Mouse (Mus musculus): ENCODE measurements at regions not wholly inside any gene's neighbourhood (a gene's known extent, or its start where the extent isn't known, plus 50 kb on each side); places are given as distances from the start of the nearest gene placed in this dataset.

DNA sequence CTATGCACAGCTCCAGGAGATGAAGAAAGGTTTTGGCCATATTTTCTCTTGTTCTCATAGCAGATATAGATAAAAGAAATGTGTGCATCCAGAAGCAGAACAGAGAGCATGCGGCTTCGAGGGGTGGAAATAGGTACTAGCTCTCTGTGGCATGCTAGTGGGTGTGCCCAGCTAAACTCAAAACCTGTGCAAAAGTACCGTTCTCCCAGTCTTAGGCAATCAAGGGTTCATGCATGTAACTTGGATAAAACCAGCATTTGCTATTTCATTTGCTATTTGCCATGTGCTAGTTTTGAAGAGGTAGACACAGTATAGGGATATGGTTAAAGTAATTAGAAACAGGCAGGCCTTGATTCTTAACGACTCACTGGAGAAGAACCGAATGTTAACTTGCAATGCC lies 317.6 kb upstream of the Zeb2 start:
- H3K36me3 ChIP-seq (ENCODE audit: control insufficient read depth, insufficient read depth): no peaks in the 10 kb centered on the region
- no peaks in the 10 kb centered on the region for H3K27me3 ChIP-seq (ENCODE audit: control insufficient read depth, insufficient read depth, insufficient read length)

DNA sequence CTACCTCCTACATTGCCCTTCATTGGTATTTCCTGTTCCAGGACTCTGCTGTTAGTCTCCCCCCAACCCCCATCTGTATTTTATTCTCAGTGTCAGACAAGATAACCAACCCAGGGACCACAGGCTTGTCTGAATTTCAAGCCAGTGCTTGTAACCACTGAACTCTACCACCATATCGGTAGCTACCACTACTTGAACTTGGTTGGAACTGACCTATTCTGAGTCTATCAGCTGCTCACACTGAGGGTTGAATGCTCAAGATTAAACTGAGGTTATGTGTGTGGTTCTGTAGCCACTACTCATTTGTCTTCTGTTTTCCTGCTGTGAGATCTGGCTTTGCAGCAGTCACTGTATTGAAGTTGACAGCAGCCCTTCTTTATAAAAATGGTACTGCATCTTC lies 317.0 kb upstream of the Zeb2 start:
- Histone ChIP-seq H3K4me2 (ENCODE audit: low read depth) (no peak overlapping the region), H3K4me3 (no peak overlapping the region), H3K36me3 (ENCODE audit: control insufficient read depth, insufficient read depth) (no peaks in the 10 kb centered on the region), H3K79me2 (ENCODE audit: control insufficient read depth, insufficient read depth) (no peaks in the 10 kb centered on the region), H3ac (ENCODE audit: control insufficient read depth, insufficient read length) (no peak overlapping the region), H3K27me3 (ENCODE audit: control insufficient read depth, insufficient read depth, insufficient read length) (no peaks in the 10 kb centered on the region)
- no peak for TF ChIP-seq MAX (IDR thresholded peaks at IDR 0.05; ENCODE audit: low read depth)
- no peak for TF ChIP-seq TCF12 (IDR thresholded peaks at IDR 0.05; ENCODE audit: insufficient read depth, poor library complexity, severe bottlenecking)
- no peak for TF ChIP-seq TCF3 (IDR thresholded peaks at IDR 0.05; ENCODE audit: insufficient read length, low read depth)

More for the DNA sequence above, 317.6 kb upstream of the Zeb2 start:
- Histone ChIP-seq H3K4me3 (no peak overlapping the region), H3K4me2 (ENCODE audit: low read depth) (no peak overlapping the region), H3ac (ENCODE audit: control insufficient read depth, insufficient read length) (no peak overlapping the region), H3K79me2 (ENCODE audit: control insufficient read depth, insufficient read depth) (no peaks in the 10 kb centered on the region)
- TF ChIP-seq USF1 (IDR thresholded peaks at IDR 0.05; ENCODE audit: low read depth): no peak
- no peak for TF ChIP-seq REST (IDR thresholded peaks at IDR 0.05; ENCODE audit: insufficient read depth, insufficient read length)
- no peak for TF ChIP-seq CEBPB (IDR thresholded peaks at IDR 0.05; ENCODE audit: insufficient read depth, poor library complexity, severe bottlenecking)

DNA sequence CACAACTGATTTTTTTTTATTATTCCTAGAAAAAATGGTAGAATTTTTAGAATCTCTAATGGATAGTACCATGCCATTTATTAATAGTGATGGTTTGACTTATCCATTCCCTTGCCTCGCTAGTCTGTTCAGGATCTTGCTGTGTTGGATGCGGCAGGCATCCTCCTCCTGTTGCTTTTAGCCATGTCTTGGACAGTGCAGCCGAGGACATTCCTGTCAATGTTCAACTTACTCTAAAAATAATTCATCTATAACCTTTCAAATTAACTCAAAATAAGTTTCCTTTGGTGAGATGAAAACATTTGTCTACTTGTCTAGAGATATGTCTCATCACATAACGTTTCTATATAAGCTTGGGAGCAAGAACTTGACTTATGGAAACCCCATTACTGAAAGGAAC lies 314.2 kb upstream of the Zeb2 start:
- no peak for TF ChIP-seq E2F4 (IDR thresholded peaks at IDR 0.05; ENCODE audit: insufficient read depth)
- no peak for TF ChIP-seq USF1 (IDR thresholded peaks at IDR 0.05; ENCODE audit: low read depth)
- TF ChIP-seq SRF (IDR thresholded peaks at IDR 0.05; ENCODE audit: control insufficient read depth, insufficient read length, low read depth): no peak
- no peak for TF ChIP-seq POLR2A (IDR thresholded peaks at IDR 0.05; ENCODE audit: insufficient read length, low read depth)
- no peak for TF ChIP-seq MYOD1 (IDR thresholded peaks at IDR 0.05; ENCODE audit: control insufficient read depth in 1 of 3, insufficient read length in 2 of 3, low read depth in 2 of 3)
- TF ChIP-seq REST (IDR thresholded peaks at IDR 0.05; ENCODE audit: insufficient read depth, insufficient read length): no peak
- no peak for TF ChIP-seq TCF12 (IDR thresholded peaks at IDR 0.05; ENCODE audit: insufficient read depth, poor library complexity, severe bottlenecking)
- no peak for TF ChIP-seq CEBPB (IDR thresholded peaks at IDR 0.05; ENCODE audit: insufficient read depth, poor library complexity, severe bottlenecking)
- TF ChIP-seq MAX (IDR thresholded peaks at IDR 0.05; ENCODE audit: low read depth): no peak
- TF ChIP-seq MYOG (IDR thresholded peaks at IDR 0.05; ENCODE audit: control insufficient read depth in 1 of 3, insufficient read depth in 1 of 3, insufficient read length in 2 of 3, low read depth in 2 of 3): no peak
- no peak for TF ChIP-seq POLR2AphosphoS2 (IDR thresholded peaks at IDR 0.05; ENCODE audit: insufficient read length, low read depth)
- no peak overlapping the region for H3K4me3 ChIP-seq

GRCm38 (mm10) chr2:45421774-45422173 lies 304.6 kb upstream of the Zeb2 start:
- H3K4me3 ChIP-seq: no peak overlapping the region
- TF ChIP-seq TCF3 (IDR thresholded peaks at IDR 0.05; ENCODE audit: insufficient read length, low read depth) (no peak), SRF (IDR thresholded peaks at IDR 0.05; ENCODE audit: control insufficient read depth, insufficient read length, low read depth) (no peak), MAX (IDR thresholded peaks at IDR 0.05; ENCODE audit: low read depth) (no peak), POLR2AphosphoS2 (IDR thresholded peaks at IDR 0.05; ENCODE audit: insufficient read length, low read depth) (no peak), USF1 (IDR thresholded peaks at IDR 0.05; ENCODE audit: low read depth) (no peak), CEBPB (IDR thresholded peaks at IDR 0.05; ENCODE audit: insufficient read depth, poor library complexity, severe bottlenecking) (no peak)
- no peak overlapping the region for H3K4me2 ChIP-seq (ENCODE audit: low read depth)
- no peaks in the 10 kb centered on the region for H3K27me3 ChIP-seq (ENCODE audit: control insufficient read depth, insufficient read depth, insufficient read length)
- H3K79me2 ChIP-seq (ENCODE audit: control insufficient read depth, insufficient read depth): no peaks in the 10 kb centered on the region
- H3K36me3 ChIP-seq (ENCODE audit: control insufficient read depth, insufficient read depth): no peaks in the 10 kb centered on the region
- no peak overlapping the region for H3ac ChIP-seq (ENCODE audit: control insufficient read depth, insufficient read length)

More for the DNA sequence above, 314.2 kb upstream of the Zeb2 start:
- H3K79me2 ChIP-seq (ENCODE audit: control insufficient read depth, insufficient read depth): no peaks in the 10 kb centered on the region
- H3ac ChIP-seq (ENCODE audit: control insufficient read depth, insufficient read length): no peak overlapping the region
- no peak overlapping the region for H3K4me2 ChIP-seq (ENCODE audit: low read depth)
- H3K27me3 ChIP-seq (ENCODE audit: control insufficient read depth, insufficient read depth, insufficient read length): no peaks in the 10 kb centered on the region
- H3K36me3 ChIP-seq (ENCODE audit: control insufficient read depth, insufficient read depth): no peaks in the 10 kb centered on the region

DNA sequence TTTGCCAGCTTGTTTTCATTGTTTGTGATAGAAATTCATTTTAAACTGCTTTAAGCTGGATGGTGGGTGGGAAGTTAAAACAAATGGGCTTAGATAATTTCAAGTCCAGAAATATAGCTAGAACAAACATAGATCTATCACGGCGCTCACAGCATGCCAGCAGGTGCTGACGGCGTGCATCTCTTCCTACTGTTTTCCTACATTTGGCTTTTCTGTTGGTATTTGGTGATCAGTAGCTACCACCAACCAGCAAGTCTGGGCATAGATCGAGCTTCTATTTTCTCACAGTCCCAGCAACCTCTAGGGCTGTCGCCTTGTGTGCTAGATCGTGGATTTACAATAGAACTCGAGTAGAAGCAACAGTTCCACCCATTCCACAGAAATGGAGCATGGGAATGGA lies 290.9 kb upstream of the Zeb2 start:
- no peak overlapping the region for H3K4me2 ChIP-seq (ENCODE audit: low read depth)
- no peaks in the 10 kb centered on the region for H3K79me2 ChIP-seq (ENCODE audit: control insufficient read depth, insufficient read depth)
- no peaks in the 10 kb centered on the region for H3K27me3 ChIP-seq (ENCODE audit: control insufficient read depth, insufficient read depth, insufficient read length)
- H3ac ChIP-seq (ENCODE audit: control insufficient read depth, insufficient read length): no peak overlapping the region
- no peaks in the 10 kb centered on the region for H3K36me3 ChIP-seq (ENCODE audit: control insufficient read depth, insufficient read depth)
- H3K4me3 ChIP-seq: no peak overlapping the region
- TF ChIP-seq MYOG (IDR thresholded peaks at IDR 0.05; ENCODE audit: control insufficient read depth in 1 of 3, insufficient read depth in 1 of 3, insufficient read length in 2 of 3, low read depth in 2 of 3): no peak
- TF ChIP-seq USF1 (IDR thresholded peaks at IDR 0.05; ENCODE audit: low read depth): no peak
- no peak for TF ChIP-seq SRF (IDR thresholded peaks at IDR 0.05; ENCODE audit: control insufficient read depth, insufficient read length, low read depth)
- TF ChIP-seq TCF3 (IDR thresholded peaks at IDR 0.05; ENCODE audit: insufficient read length, low read depth): no peak
- no peak for TF ChIP-seq MAX (IDR thresholded peaks at IDR 0.05; ENCODE audit: low read depth)
- no peak for TF ChIP-seq POLR2A (IDR thresholded peaks at IDR 0.05; ENCODE audit: insufficient read length, low read depth)
- TF ChIP-seq E2F4 (IDR thresholded peaks at IDR 0.05; ENCODE audit: insufficient read depth): no peak
- TF ChIP-seq REST (IDR thresholded peaks at IDR 0.05; ENCODE audit: insufficient read depth, insufficient read length): no peak
